Mouse (Mus musculus) thymus, postnatal 14 days (tissue): ENCODE results near the gene Atxn2l.
"Not testable (repeated sequence)": the region's sequence is repeated elsewhere in the genome, so short reads cannot be mapped to it uniquely, and the experiment has no call there.

Experiments used
- DNase-seq: peaks from one replicate; pipeline ENCODE4 v3.0.0; 2021

Gene Atxn2l

DNA sequence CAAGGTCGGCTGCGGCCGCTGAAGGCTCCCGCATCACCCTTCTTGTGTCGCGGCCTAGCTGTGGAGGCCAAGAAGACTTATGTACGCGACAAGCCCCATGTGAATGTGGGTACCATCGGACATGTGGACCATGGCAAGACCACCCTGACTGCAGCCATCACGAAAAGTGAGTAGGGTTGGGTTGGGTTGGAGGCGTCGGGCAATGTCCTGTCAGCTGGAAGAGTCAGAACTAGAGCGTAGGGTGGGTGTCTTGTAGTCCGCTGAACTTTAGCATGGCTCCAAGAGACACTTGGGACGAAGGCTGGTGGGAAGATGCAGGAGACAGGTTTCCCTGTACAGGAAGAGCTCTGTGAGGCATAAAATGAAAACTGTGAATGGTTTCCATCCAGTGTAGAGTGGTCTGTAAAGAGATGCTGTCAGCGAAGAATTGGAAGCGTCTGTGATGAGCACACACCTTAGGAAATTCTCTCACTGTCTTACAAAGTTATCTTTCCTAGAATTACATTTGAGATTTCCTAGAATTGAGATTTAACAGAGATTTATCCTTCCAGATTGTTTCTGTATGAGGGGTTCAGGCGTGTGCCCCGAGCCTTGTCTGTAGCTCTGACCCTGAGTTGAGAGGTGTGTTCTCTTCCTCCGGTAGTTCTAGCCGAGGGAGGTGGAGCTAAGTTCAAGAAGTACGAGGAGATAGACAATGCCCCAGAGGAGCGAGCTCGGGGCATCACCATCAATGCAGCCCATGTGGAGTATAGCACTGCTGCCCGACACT, 15.4 kb downstream of the Atxn2l start:
- DNase-seq, result not testable (repeated sequence)

DNA sequence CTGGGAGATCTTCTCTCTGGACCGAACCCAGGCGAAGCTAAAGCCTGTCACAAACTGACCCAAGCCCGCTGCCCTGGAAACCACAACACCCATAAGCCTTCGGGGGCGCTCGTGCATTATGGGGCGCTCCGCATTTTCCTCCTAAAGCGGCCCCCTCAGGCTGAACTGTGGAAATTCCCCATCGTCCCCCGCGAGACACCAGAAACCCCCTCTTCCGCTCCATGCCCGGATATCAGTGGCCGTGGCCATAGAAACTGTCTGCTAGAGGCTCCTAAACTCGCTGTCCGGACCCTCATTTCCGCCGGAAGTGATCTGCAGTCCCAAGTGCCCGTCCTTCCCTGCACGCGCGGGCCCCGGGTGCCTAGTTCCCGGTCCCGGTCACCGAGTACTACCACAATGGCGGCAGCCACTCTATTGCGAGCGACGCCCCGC, 16.2 kb downstream of the Atxn2l start, which contains the start of gene Tufm:
Gene Tufm, plus strand, starts transcription at position 310 of the 432 bp plus-strand sequence.
- DNase-seq, result peak; percentile 94

DNA sequence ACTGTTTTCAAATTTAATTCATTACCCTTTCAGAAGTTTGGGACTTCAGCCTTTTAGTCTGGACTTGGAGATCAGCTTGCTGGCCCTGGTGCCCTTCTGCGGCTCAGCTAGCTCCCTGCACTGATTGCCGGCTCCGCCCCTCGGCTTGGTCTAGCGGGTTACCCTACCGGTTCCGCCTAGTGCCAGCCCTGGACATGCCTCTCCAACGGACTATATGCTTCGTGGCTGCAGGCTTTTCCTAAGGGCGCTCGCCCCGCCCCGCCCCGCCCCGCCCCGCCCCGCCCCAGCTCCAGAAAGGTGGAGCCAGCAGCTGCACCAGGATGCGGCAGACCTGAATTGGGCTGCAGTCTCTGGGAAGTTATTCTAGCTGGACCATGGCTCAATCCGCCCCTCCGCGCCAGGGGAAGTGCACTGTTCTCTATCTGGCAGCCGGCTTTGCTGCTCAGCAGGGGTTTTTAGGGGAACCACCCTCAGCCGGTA, 20.8 kb downstream of the Atxn2l start:
- peak; percentile 49 for DNase-seq

DNA sequence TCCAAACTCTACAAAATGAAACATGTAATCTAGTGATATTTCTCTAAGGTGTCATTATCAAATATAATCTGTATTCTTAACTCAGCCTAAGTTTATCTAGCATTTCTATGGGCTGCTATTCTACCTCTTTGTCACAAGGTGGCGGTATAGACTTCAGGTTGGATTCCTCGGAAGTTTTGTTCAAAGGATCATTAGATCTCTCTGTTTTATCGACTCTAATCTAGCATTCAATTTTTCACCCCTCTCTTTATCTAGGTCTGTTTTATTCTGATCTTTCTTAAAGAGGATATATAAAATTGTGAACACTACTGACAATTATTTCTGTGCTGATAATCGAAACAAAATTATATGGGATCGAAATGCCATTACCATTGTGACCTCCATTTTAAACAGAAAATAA, 21.5 kb downstream of the Atxn2l start:
- no peak for DNase-seq

DNA sequence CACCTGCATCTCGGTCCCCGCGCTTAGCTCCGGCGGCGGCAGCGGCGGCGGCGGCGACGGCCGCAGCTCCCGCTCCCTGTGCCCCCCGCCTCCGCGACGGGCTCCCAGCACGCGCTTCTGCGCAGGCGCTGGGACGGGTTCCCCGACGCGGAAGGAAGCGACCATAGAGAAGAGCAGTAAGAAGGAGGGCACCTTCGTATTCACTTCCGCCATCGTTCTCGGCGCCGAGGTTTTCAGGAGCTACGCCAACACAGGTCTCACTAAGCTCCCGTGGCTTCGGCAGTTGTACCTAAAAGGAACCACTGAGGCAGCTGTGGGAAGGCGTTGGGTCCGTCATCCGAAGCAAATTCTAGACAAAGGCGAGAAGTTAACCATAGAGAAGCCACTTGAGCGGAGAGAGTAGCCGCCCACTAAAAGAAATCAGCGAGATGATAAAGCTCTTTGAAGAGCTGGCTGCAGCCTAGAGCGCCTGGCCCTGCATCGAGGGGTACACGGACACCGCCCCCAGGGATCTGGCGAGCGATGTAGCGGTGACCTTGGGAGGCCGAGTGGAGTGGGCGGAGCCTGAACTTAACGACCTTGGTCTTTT, 28.1 kb downstream of the Atxn2l start, which contains the start of gene Sh2b1:
Gene Sh2b1, minus strand, starts transcription at position 432 of the 589 bp plus-strand sequence.
- peak; percentile 95 for DNase-seq

DNA sequence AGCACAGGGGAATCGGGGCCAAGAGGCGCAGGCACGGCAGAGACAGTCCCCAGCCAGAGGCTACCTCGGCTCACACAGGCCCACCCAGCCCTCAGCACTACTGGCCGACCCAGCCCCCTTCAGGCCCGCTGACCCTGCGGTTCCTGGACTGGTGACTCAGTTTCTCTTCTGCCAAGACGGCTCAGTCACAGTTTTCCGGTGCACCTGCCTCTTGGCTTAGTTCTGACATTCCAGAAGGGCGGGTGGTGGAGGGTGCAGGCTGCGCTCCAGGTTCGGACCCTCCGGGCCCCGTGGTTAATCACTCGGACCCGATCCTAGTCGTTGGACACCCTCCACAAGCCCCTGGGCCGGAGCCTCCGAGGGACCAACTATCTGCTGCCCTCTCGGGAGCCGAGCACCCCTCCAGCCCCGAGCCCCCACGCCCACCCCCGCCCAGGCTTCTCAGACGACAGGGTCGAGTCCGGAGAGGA, 28.7 kb downstream of the Atxn2l start:
- DNase-seq, result peak; percentile 57

DNA sequence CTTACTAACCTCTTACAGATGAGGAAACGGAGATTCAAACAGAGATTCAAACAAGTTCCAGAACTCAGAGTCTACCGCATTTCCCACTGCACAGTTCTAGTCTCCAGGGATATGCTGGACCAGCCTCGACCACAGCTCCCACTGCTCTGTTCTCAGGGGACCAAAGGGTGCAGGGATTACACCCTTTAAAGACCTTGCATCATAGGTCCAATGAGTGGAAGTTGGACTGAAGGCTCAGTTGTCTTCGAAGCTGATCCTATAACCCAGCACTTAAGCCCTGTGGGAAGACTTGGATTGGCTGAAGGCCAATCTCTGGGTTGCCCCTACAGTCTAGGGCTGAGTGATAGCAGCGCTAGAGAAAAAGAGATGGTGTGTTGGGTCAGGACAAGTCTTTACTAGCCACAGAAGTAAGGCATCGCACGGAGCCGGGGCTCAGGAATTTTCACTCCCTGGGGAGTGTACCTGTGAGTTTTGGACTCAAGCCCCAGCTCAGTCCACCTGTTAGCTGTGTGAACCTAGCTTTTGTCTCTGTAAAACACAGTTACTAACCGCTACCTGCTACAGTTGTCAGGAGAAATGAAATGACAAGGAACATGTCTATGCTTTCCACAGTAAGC, 29.7 kb downstream of the Atxn2l start:
- DNase-seq, result no peak

DNA sequence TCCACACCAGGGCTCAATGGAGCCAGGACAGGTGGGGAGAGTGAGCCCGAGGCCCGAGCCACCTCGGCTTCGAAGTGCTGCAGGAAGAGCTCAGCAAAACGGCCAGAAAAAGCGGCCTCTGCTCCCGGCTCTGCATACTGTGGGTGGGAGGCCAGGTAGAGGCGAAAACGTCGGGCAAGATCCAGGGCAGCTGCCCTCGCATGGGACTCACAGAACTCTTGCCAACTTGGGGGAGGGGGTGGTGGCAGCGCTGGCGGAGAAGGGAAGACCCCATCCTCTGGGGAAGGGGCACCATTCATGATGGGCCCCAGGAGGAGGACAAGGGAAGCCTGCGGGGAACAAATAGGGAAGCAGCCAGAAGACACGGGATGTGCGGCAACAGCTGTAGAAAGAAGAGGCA, 30.5 kb downstream of the Atxn2l start:
- no peak for DNase-seq

DNA sequence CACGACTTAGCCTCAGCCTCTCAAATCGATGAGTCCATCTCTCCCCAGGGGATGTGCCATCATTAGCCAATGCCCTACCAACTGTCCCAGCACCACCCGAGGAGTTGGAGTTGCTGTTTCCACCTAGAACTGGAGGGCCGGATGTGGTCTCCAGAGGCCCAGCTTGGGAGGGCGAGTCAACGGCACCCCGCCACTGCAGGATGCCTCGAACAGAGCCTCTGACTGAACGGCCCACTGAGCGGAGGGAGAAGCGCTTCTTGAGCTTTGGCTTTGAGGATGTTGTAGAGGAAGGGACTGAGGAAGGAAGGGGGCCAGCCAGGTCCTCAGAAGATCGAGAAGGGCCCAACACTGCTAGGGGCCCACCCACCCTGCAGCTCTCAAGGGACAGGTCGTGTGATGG, 30.9 kb downstream of the Atxn2l start:
- peak; percentile 82 for DNase-seq

DNA sequence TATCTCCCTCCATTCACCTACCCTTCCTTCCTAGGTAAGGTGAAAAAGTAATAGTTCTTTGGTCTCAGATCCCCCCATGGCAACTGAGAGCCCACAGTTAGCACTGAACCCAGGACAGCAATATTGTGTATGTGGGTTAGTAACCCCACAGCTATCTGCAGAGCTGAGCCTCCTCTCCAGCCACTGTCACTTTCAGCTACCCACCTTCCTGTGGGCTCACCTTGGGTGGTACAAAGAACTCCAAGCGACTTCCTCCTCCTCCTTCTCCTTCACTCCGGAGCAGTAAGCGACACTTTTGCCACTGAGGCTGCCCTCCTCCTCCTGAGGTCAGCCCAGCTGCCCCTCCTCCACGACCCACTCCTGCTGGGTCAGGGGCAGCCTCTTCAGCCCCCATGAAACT, 31.4 kb downstream of the Atxn2l start:
- peak; percentile 42 for DNase-seq

DNA sequence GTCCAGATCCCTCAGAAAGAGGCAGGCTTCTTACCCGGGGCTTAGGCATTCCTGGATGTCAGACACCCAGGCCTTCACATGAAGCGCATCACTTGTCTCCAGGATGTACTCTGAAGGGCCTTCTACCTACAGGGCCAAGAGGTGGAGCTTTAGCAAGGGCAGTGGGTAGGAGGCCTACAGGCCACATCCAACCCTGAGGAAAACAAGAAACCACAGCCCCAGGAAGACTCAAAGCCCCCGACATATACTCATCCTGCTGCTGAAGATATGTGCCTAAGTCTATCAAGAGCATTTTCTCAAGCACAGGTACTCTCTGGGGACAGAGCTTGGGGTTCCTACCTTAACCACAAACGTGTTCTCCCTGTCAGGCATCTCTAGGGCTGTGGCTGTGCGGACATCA, 31.9 kb downstream of the Atxn2l start:
- no peak for DNase-seq

DNA sequence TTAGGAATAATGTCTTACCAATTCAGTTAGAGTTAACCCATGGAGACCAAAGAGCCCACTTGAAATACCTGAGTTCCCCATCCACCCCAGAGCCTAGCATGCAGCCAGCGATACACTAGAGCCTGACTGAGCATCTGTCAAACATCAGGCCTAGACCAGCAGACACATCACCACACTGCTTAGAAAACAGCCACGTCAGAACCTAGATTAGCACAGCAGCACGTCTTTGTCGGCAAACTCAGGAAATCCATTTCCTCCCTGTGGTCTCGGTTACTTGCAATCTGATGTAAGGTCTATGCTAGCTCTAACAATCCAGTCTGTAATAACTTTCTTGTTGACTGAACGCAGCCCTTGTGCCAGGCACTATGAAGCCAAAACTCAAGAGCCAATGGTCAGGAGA, 33.2 kb downstream of the Atxn2l start:
- DNase-seq, result peak; percentile 62

DNA sequence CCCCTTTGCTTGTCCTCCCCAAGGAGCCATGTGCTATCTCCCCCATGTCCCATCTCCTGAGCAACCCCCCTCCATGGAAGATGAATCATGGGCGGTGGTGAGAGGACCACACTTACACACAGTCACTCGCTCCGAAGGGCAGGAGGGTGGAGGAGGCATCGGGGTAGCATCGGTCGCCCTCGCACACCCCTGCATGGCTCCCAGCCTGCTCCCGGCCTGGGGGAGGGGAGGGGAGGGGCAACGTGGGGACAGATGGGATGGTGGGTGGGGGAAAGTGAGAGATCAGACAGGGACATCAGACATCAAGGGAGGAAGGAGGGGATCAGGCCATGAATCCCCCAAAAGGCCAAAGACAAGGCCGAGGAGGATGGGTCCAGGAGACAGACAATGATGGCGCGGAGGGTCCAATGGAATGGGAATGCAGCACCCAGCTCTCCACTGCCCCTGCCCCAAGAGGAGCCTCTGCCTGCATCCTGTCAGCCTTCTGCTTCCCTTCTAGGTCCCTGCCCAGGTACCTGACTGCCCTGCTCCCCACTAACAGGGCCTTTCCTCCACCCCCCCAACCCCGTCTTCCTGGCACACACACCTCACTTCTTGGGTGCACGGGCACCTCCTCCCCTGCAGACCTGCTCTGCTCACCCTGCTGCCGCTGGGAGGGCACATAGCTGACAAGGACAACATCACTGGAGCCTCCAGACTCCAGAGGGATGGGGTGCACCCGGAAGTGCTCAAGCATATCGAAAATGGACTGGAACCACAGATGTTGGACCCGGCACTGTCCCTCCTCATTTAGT, 35.2 kb downstream of the Atxn2l start:
- no peak for DNase-seq

DNA sequence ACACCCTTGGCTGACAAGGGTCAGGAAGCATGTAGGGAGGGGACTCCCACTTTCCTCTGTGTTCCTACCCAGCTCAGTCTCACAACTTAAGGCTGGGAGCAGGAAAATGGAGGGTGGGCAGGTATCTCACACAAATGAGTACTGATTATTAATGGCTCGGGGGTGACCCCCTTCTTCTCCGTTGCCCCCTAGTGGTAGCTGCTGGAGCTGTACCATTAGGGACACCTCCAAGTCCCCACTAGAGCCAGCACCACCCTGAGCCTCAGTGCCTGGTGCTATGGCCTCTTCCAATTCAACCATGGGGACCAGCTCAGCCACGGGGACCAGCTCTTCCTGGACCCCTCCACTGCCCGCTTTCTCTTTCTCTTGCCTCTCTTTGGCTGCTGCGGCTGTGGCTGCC, 36.0 kb downstream of the Atxn2l start:
- DNase-seq, result peak; percentile 68

DNA sequence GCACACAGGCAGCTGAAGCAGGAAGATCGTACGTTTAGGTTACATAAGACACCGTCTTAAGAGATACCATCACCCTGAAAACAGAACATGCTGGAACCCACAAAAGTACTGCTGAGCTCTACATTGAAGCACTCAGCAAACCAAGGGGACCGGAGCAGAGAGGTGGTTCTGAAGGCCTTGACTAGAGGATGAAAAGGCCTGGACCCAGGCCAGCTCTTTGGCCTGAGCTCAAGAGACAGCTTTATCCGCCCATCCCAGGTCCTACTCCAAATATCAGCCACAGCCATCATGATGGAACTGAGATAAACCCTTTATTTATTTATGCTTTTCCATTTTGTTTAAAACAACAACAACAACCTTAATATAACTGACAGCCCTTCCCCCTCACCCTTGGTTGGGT, 36.5 kb downstream of the Atxn2l start:
- no peak for DNase-seq

DNA sequence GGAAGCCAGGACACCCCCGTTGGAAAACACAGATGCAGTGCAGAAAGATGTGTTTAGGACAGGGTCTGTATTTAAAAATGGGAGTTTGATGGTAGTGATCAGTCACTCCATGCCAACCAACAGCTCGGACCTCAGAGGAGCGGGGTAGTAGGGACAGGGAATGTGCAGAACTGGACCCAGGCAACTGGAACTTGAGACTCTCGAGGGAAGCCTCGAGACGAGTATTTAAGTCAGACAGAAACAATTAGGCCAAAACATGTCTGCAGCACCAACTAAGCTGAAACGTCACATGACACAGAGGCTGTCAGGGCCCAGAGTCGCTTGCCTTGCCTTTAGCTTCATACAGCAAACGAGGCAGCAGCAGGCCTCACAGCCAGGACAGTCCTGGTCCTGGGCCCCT, 37.1 kb downstream of the Atxn2l start:
- DNase-seq, result no peak

DNA sequence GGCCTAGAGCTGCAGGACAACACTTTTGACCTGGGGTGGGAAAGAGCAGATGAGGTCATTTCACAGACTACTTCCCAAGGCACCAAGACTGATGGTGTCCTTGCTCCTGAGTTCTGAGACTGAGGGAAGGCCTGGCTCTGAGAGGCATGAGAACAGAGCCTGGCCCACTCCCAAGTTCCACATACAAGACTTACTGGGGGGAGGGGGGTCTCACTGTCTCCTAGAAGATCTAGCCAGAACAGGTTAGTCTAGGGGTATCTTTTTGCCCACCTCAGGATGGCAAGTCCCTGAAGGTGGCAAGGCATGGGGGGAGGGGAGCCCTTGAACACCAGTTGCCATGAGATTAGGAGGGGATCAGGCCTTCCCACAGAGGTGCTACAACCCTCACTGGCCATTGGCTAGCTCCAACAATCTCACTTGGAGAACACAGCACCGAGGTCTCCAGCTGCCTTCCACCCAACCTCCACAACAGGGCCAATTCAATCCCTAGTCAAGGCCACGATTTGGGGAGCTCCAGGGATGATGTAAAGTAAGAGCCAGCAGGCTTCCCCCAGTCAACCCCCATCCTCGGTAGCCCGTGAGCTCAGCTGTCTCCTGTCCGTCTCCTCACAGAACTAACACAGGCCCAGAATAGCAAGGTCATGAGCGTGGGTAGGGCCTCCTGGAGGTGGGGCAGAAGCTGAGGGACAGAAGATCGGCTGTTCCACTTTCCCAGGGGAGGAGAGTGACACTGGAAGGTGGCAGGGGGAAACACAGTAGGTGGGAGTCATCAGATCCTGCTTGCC, 37.8 kb downstream of the Atxn2l start:
- DNase-seq, result no peak

DNA sequence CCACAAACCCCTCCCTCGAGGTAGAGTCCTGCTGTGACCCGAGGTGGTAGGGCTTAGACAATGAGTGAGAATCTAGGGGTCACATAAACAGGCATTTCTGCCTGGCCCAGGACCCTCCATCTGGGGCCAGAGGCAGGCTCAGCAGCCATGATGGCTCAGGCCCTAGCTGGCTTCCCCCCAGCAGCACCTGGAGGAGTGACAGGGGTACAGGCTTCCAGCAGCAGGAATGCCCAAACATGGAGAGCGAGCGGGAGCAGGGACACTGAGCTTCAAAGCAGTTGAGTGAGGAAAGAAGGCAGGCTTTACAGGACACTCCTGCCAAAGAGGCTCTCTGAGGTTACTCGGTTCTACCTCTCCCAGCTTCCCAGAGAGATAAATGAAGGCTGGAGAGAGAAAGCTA, 38.4 kb downstream of the Atxn2l start:
- no peak for DNase-seq

DNA sequence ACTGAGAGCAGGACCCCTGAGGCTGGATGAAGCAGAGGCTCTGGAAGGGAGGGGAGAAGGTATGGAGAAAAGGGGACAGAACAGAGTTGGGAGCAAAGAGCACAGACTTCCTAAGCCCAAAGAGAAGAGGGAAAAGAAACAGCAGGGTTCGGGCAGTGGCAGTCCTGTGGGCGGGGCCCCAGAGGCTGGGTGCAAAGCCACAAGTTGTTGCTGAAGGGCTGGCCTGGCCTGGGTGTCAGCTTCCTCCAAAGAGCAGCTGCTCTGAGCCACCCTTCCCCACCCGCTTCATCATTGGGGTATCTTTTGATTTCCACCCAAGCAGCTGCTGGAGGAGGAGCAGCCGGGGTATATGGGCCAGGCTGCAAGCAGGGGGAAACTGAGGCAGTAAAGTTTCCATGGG, 39.1 kb downstream of the Atxn2l start:
- DNase-seq, result no peak

DNA sequence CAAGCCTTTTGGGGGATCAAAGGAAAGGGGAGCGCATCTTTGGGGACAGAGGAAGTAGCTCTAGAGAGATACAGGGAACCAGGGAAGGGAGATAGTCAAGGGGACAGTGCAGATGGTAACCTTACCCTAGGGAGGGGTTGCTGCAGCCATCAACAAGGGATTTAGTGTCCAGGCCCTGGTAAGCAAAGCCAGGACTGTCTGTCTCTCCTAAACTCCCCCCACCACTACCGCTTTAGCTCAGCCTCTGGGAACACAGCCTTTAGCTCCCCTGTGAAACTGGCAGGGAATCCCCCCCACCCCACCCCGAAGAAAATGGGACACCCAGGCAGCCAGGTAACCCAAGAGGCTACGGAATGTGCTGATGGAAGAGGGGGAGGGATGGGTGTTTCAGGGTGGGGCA, 39.7 kb downstream of the Atxn2l start:
- DNase-seq, result no peak

DNA sequence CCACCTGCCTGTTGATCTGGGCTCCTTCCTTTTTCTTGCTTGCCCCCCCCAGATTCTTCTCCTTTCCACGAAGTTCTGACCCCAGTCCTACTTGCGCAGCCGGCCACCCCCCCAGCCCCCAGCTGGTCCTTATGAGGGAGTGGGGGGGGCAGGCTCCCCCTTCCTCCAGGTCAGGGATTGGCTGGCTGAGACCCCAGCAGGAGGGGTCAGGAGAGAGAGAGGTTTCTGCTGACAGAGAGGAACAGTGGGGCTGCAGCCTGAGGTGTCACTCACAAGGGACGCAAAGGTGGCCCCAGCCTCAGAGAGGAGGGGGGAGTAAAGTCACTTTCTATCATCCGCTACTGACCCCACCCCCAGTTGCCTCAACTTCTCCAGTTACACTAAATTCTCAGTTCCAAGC, 40.2 kb downstream of the Atxn2l start, which contains the start of gene Atp2a1:
Gene Atp2a1, minus strand, starts transcription at position 105 of the 400 bp plus-strand sequence.
- no peak for DNase-seq

DNA sequence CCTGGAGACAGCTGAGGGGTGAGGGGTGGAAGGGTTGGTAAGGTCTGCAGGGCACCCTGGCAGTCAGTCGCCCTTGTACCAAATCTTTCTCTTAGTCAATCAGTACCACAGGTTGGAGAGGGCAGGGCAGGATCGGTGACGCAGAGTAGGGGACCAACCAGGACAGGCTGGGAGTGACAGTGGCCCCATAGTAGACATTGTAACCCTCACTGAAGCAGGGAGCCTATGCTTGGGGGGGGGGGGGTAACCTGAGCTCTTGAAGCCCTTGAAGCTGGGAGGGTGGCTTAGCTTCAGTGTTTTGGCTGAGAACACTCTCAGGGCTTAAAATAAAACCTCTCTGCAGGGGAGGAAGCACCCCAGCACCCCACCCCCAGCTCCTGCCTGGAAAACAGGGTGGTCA, 41.6 kb downstream of the Atxn2l start:
- DNase-seq, result no peak
